Mouse (Mus musculus): ENCODE measurements at regions not wholly inside any gene's neighbourhood (a gene's known extent, or its start where the extent isn't known, plus 50 kb on each side); places are given as distances from the start of the nearest gene placed in this dataset.

DNA sequence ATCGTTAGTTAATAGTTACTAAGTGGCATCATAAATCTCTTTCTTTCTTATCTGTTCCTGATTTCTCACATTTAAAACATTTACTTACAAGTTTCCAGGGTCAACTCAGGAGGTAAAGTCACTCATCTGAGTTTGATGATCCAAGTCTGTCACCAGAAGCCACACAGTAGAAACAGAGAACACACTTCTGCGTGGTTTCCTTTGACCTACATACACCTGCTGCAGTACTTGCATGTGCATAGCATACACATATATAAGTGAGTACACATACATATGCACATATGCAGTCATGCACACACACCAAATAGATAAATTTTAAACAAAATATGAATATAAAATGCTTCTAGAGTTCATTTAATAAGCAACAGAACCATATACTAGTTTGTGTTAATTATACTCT lies 306.5 kb upstream of the Robo2 start:
- no peak for TF ChIP-seq POLR2A (IDR thresholded peaks at IDR 0.05; ENCODE audit: low read depth, low read length)
- TF ChIP-seq CTCF (conservative IDR thresholded peaks at IDR 0.05; ENCODE audit: insufficient read depth, insufficient read length, low read depth, low read length) = no peak
